Mouse (Mus musculus) liver, adult 2 months (tissue): Measurements from ENCODE around the gene Tubg2. TPM values are rescaled to one million over a fixed set of nuclear protein-coding genes. Genes with fewer than 3 reads are reported as not detected.

Experiments used
- DNase-seq: peaks from one replicate; pipeline ENCODE4 v3.0.0-alpha.2; 2011; ENCODE audit warnings: low read depth, low spot score; ENCODE audit errors: extremely low read depth
- H3K27ac ChIP-seq: fragments of 200-500 bp; replicated peaks from 2 replicates; pipeline ENCODE4 v1.5.1; 2012; ENCODE audit warnings: low read depth, mild to moderate bottlenecking, control low read depth, inconsistent platforms, low read length; ENCODE audit not compliant: insufficient read depth
- H3K27me3 ChIP-seq: fragments of 200-500 bp; 2 replicates; pipeline ENCODE4 v1.6.1; 2012; ENCODE audit warnings: mild to moderate bottlenecking, moderate library complexity, low read length, inconsistent platforms; ENCODE audit not compliant: control insufficient read depth, insufficient read depth
- H3K36me3 ChIP-seq: fragments of 200-500 bp; 2 replicates; pipeline ENCODE4 v1.6.1; 2012; ENCODE audit warnings: low read length, inconsistent platforms; ENCODE audit not compliant: control insufficient read depth, insufficient read depth
- H3K4me1 ChIP-seq: fragments of 200-500 bp; 2 replicates; pipeline ENCODE4 v1.6.1; 2011; ENCODE audit warnings: low read length; ENCODE audit not compliant: control insufficient read depth, insufficient read depth
- H3K4me3 ChIP-seq: fragments of 200-500 bp; 2 replicates; pipeline ENCODE4 v1.5.1; 2011; ENCODE audit warnings: low read depth, mild to moderate bottlenecking, control low read depth, low read length, moderate library complexity; ENCODE audit not compliant: insufficient read depth
- H3K79me2 ChIP-seq: fragments of 200-500 bp; 2 replicates; pipeline ENCODE4 v1.6.1; 2012; ENCODE audit warnings: inconsistent platforms, mild to moderate bottlenecking, low read length, moderate library complexity; ENCODE audit not compliant: control insufficient read depth, insufficient read depth
- H3K9ac ChIP-seq: fragments of 200-500 bp; 2 replicates; pipeline ENCODE4 v1.6.1; 2012; ENCODE audit warnings: low read depth, mild to moderate bottlenecking, control low read depth, inconsistent platforms, low read length
- CTCF ChIP-seq: fragments of 200-500 bp; IDR thresholded peaks from 2 replicates; pipeline ENCODE4 v1.5.1; 2011; ENCODE audit warnings: low read depth, low read length, control low read depth
- POLR2A ChIP-seq: fragments of 200-500 bp; IDR thresholded peaks from 2 replicates; pipeline ENCODE4 v1.6.1; 2011; ENCODE audit warnings: low read length, control low read depth; ENCODE audit not compliant: insufficient read depth; ENCODE audit errors: extremely low read depth
- WGBS: fragments of 180-500 bp; shearing (Covaris S2); methylation state at CpG from one replicate; pipeline ENCODE4 v1.1.7; 2018; 5-methylcytosine and 5-hydroxymethylcytosine counted together
- polyA plus RNA-seq: library from polyadenylated mRNA; depleted of rRNA; stranded (reverse); fragments of >200 nt; gene quantifications from 2 replicates; pipeline ENCODE4 v1.2.3, GENCODE M21; 2012
- total RNA-seq: library from RNA; depleted of rRNA; stranded (reverse); fragments of >200 nt; gene quantifications from 2 replicates; pipeline ENCODE4 v1.2.3, GENCODE M21; 2014

Tubg2 gene
- total and polyA plus RNA-seq, 2 experiments = 0.10 TPM; not detected in 1

DNA sequence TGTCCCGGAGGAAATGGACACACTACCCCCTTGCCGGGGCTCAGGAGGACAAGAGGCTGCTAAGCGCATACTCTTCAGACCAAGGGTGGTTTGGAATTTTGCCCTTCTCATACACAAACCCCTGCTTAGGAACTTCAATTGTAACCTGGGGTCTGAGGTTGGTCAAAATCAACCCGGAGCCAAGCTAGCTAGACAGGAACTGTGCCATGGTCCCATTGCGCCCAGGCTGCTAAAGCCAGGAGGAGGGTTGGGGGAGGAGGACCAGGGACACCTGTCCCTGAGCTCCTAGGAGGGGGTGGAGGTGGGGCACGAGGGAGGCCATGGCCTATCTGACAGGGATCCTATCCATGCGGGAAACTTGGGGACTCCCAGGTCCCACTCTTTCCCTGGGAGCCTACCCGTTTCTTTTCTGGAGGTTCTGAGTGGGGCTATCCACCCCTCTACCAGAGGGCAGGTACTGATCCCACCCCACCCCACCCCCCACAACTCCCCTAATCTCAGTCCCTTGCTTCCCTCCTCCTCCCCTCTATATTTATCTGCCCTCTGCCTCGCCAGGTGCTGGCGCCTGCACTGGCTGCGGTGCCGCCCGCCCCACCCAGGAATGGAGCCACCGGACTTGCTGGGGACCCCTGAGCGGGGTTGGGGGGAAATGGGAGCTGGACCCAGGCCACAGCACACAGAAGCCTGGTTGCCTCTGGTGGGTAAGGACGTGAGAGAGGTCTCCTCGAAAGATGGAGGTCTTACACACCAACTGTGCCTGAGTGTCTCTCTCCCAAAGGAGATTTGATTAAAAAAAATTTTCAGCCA, 13.8 kb downstream of the Tubg2 start:
- Histone ChIP-seq H3K27me3 (no peaks in the 10 kb centered on the region), H3K27ac (no peak overlapping the region), H3K9ac (peak overlapping the region; percentile 86), H3K4me3 (peak overlapping the region; percentile 80), H3K79me2 (peaks cover 12% of the 10 kb centered on the region; the same call in 1 of the 2 replicates), H3K4me1 (peaks cover 22% of the 10 kb centered on the region), H3K36me3 (peaks cover 26% of the 10 kb centered on the region)
- no peak for DNase-seq
- 40% methylated on average over 17 of the region's 17 CpGs for WGBS
- TF ChIP-seq POLR2A (no peak), CTCF (no peak)

- under 1% methylated on average over 35 of the region's 35 CpGs for whole genome bisulfite sequencing
- TF ChIP-seq POLR2A = no peak
- peak; percentile 22; the same call in 1 of the 2 replicates for TF ChIP-seq CTCF
- peak; percentile 53 for DNase-seq
- H3K9ac ChIP-seq = peak within 1 kb of the TSS; percentile 86
- H3K79me2 ChIP-seq = peaks cover 12% of the 10 kb centered on the region; the same call in 1 of the 2 replicates
- peaks cover 22% of the 10 kb centered on the region for H3K4me1 ChIP-seq
- H3K36me3 ChIP-seq = peaks cover 17% of the 10 kb centered on the region
- peak within 1 kb of the TSS; percentile 82 for H3K27ac ChIP-seq
- peak within 1 kb of the TSS; percentile 80 for H3K4me3 ChIP-seq
- H3K27me3 ChIP-seq = no peaks in the 10 kb centered on the region
Observed at GRCm38 (mm10) chr11:101170354-101170810, 14.7 kb downstream of the Tubg2 start, which contains the start of gene Cntnap1. Gene Cntnap1 (plus strand): TSS chr11:101170523.

GRCm38 (mm10) chr11:101170811-101171610, 15.3 kb downstream of the Tubg2 start, which contains the start of gene Plekhh3:
Gene Plekhh3 (minus strand): TSS chr11:101171351.
- Histone ChIP-seq H3K4me1 (peaks cover 22% of the 10 kb centered on the region), H3K36me3 (peaks cover 13% of the 10 kb centered on the region), H3K79me2 (peaks cover 12% of the 10 kb centered on the region; the same call in 1 of the 2 replicates), H3K9ac (peak within 1 kb of the TSS; percentile 86), H3K4me3 (peak within 1 kb of the TSS; percentile 80), H3K27me3 (no peaks in the 10 kb centered on the region), H3K27ac (peak within 1 kb of the TSS; percentile 90)
- no peak for TF ChIP-seq CTCF
- peak; percentile 70 for TF ChIP-seq POLR2A
- WGBS = under 1% methylated on average over 46 of the region's 50 CpGs
- DNase-seq = peak; percentile 94

GRCm38 (mm10) chr11:101171721-101172433, 16.2 kb downstream of the Tubg2 start:
- peaks cover 12% of the 10 kb centered on the region; the same call in 1 of the 2 replicates for H3K79me2 ChIP-seq
- peak overlapping the region; percentile 80 for H3K9ac ChIP-seq
- peak overlapping the region; percentile 90 for H3K27ac ChIP-seq

DNA sequence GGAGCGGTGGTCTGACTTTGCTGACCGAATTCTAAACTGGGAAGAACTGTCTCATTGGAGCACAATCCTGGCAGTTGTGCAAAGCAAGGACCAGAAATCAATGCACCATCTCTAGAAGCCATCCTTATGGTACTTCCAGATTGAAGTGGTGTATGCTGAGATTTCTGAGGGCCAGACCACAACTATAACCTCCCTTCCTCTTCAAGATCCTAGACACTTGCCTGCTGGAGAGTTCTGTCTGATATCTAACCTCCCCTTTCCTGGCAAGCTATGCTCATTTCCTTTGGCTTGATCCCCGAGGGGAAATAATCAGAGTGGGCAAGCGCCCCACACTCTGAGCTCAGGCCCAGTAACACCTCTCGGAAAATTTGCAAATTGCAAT, 16.7 kb downstream of the Tubg2 start:
- Histone ChIP-seq H3K36me3 (peaks cover 5% of the 10 kb centered on the region; the same call in 1 of the 2 replicates), H3K4me3 (peak overlapping the region; percentile 69), H3K4me1 (peaks cover 22% of the 10 kb centered on the region), H3K79me2 (peaks cover 12% of the 10 kb centered on the region; the same call in 1 of the 2 replicates), H3K27ac (peak overlapping the region; percentile 90), H3K27me3 (no peaks in the 10 kb centered on the region), H3K9ac (peak overlapping the region; percentile 80)
- no peak for TF ChIP-seq POLR2A
- no peak for TF ChIP-seq CTCF
- DNase-seq = no peak
- WGBS = 10% methylated on average over 5 of the region's 5 CpGs

More at GRCm38 (mm10) chr11:101171721-101172433, 16.2 kb downstream of the Tubg2 start:
- Histone ChIP-seq H3K4me3 (peak overlapping the region; percentile 69), H3K36me3 (peaks cover 10% of the 10 kb centered on the region; the same call in 1 of the 2 replicates), H3K27me3 (no peaks in the 10 kb centered on the region), H3K4me1 (peaks cover 22% of the 10 kb centered on the region)
- DNase-seq = peak; percentile 86
- TF ChIP-seq POLR2A = no peak
- no peak for TF ChIP-seq CTCF
- WGBS = 1% methylated on average over 31 of the region's 31 CpGs
